Mouse (Mus musculus) intestine, embryonic 16.5 days (tissue): ENCODE results near the gene Il20. TPM values are rescaled to one million over a fixed set of nuclear protein-coding genes. Genes with fewer than 3 reads are reported as not detected.
A peak's percentile ranks its signal among the peaks of the same experiment; 100 is the strongest.

Source experiments
- ATAC-seq: fragments of 200-750 bp; cut with Nextera tagmentation; 2 replicates; pipeline ENCODE4 v1.8.0; 2017; ENCODE audit warnings: moderate TSS enrichment, moderate library complexity
- H3K27ac ChIP-seq: fragments of 300-500 bp; sonication (generic); 2 replicates; pipeline ENCODE4 v1.5.1; 2014; ENCODE audit warnings: mild to moderate bottlenecking, low read length
- H3K27me3 ChIP-seq: fragments of 300-500 bp; sonication (generic); replicated peaks from 2 replicates; pipeline ENCODE4 v1.6.1; 2014; ENCODE audit warnings: low read length, control low read depth, mixed read lengths; ENCODE audit not compliant: control insufficient read depth, insufficient read depth
- H3K36me3 ChIP-seq: fragments of 300-500 bp; sonication (generic); 2 replicates; pipeline ENCODE4 v1.6.1; 2014; ENCODE audit warnings: low read length, control low read depth; ENCODE audit not compliant: control insufficient read depth, insufficient read depth
- H3K4me1 ChIP-seq: fragments of 300-500 bp; sonication (generic); 2 replicates; pipeline ENCODE4 v1.6.1; 2014; ENCODE audit warnings: low read length, control low read depth, mixed read lengths; ENCODE audit not compliant: control insufficient read depth, insufficient read depth
- H3K4me2 ChIP-seq: fragments of 300-500 bp; sonication (generic); 2 replicates; pipeline ENCODE4 v1.6.1; 2014; ENCODE audit warnings: low read depth, low read length, control low read depth
- H3K4me3 ChIP-seq: fragments of 300-500 bp; sonication (generic); 2 replicates; pipeline ENCODE4 v1.5.1; 2014; ENCODE audit warnings: mild to moderate bottlenecking, low read length
- H3K9ac ChIP-seq: fragments of 300-500 bp; sonication (generic); 2 replicates; pipeline ENCODE4 v1.6.1; 2014; ENCODE audit warnings: low read depth, low read length
- H3K9me3 ChIP-seq: fragments of 300-500 bp; sonication (generic); 2 replicates; pipeline ENCODE4 v1.6.1; 2016; ENCODE audit warnings: low read length, control low read depth; ENCODE audit not compliant: control insufficient read depth
- WGBS: fragments of 180-500 bp; shearing (Covaris S2); extraction: QIAGEN DNeasy Blood & Tissue Kit; methylation state at CpG from one replicate; pipeline ENCODE4 v1.1.7; 2014; 5-methylcytosine and 5-hydroxymethylcytosine counted together
- polyA plus RNA-seq: library from polyadenylated mRNA; unstranded; fragments of >200 nt; fragmentation: Nextera tagmentation; extraction: Ambion mirVana; gene quantifications from 2 replicates; pipeline ENCODE4 v1.2.1, GENCODE M21; 2015

The Il20 gene
- polyA plus RNA-seq, 1 experiment from 2014 or later: not detected

DNA sequence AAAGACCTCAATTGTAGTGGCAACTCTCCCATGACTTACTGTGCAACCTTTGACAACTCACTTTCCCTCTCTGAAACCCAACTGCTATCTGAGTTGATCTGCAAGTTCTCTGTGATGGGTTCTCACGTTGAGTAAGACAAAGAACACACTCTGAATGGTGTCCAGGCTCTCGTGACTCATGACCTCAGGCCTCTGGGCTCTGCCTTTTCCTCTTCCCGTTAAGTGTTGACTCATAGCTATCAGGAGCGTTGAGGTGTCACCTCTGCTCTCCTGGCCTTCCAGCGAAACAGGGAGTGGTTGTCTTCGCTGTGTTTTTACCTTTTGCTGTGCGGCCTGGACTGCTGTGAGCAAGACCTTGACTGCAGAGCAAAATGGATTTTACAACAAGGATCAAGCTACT lies 8.7 kb downstream of the Il20 start:
- no peak overlapping the region for H3K4me2 ChIP-seq
- no peaks in the 10 kb centered on the region for H3K4me1 ChIP-seq
- no peak overlapping the region for H3K4me3 ChIP-seq
- no peak overlapping the region for H3K27ac ChIP-seq
- H3K9me3 ChIP-seq: no peaks in the 10 kb centered on the region
- WGBS: 79% methylated on average over 7 of the region's 7 CpGs
- no peaks in the 10 kb centered on the region for H3K27me3 ChIP-seq
- H3K9ac ChIP-seq: no peak overlapping the region
- H3K36me3 ChIP-seq: no peaks in the 10 kb centered on the region
- ATAC-seq: no peak

DNA sequence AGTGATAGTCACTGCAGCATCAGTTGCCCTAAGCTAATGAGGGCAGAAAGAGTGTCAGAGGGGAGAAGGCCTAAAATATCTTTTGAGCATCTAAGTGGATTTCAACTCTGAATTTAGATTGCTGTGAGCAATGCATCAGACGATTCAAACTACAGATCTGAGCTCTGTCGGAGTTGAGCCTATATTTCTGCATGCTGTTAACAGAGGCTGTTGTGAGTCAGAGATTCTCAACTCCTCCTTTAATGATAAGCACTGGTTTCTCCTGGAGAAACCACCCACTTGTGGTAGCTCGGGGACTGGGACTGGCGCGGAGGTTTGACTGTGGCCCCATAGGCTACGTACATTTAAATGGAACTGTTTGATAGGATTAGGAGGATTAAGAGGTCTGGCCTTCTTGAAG lies 16.8 kb downstream of the Il20 start:
- 69% methylated on average over 6 of the region's 6 CpGs for WGBS
- no peaks in the 10 kb centered on the region for H3K36me3 ChIP-seq
- no peak overlapping the region for H3K9ac ChIP-seq
- H3K4me1 ChIP-seq: no peaks in the 10 kb centered on the region
- no peaks in the 10 kb centered on the region for H3K9me3 ChIP-seq
- H3K27me3 ChIP-seq: no peaks in the 10 kb centered on the region
- H3K27ac ChIP-seq: no peak overlapping the region
- H3K4me3 ChIP-seq: no peak overlapping the region
- ATAC-seq: no peak
- no peak overlapping the region for H3K4me2 ChIP-seq

DNA sequence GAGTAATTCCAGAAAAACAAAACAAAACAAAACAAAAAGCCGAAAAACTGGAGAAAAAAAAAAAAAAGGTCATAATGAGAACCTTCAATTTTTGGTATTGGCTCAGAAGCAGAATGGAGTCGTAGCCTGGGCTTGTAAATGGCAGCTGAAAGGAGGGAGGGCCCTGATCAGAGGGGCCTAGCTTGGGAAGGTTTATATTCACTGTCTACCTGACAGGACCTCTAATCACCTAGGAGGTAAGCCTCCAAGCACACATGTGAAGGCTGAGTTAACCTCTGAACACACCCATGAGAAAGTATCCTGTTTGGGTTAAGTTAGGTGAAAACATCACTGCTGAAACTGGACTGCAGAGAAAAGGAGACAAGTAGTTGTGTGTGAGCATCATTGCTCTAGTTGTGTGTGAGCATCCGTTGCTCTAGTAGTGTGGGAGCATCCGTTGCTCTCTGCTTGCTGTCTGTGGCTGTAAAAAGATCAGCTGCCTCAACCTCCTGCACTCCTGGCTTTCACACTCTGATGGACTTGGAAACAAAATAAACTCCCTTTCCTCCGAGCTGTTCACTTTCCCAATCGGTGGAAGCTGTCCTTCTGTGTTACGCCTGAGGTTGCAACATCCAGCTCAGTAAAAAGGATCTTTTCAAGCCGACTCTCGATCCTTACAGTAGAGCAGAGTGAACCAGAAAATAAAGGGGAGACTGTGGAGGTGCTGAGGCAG lies 17.8 kb downstream of the Il20 start:
- Histone ChIP-seq H3K27me3 (no peaks in the 10 kb centered on the region), H3K9me3 (no peaks in the 10 kb centered on the region), H3K9ac (no peak overlapping the region), H3K4me1 (no peaks in the 10 kb centered on the region), H3K4me2 (no peak overlapping the region), H3K4me3 (no peak overlapping the region), H3K36me3 (no peaks in the 10 kb centered on the region), H3K27ac (no peak overlapping the region)
- ATAC-seq: no peak
- WGBS: 71% methylated on average over 9 of the region's 9 CpGs

DNA sequence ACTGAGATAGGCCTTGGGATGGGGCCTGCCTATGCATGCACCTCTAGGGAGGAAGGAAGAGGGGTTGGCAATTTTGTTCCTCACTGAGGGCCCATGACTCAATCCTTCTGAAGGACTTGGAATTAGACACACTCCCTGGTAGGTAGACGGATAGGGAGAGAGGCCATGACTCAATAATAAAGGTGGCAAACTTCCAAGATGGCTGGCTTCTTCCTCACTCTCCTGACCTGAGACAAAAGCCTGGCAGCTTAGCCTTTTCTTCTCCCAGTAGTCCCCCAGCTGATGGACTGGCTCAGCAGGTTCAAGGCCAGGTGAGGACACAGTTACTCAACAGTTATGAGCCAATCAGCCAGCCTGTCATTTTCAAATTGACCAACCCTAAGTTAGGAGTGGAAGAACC lies 18.8 kb downstream of the Il20 start:
- Histone ChIP-seq H3K4me2 (no peak overlapping the region), H3K9me3 (no peaks in the 10 kb centered on the region), H3K27me3 (no peaks in the 10 kb centered on the region), H3K27ac (no peak overlapping the region), H3K9ac (no peak overlapping the region), H3K4me3 (no peak overlapping the region), H3K4me1 (no peaks in the 10 kb centered on the region), H3K36me3 (no peaks in the 10 kb centered on the region)
- ATAC-seq: no peak
- WGBS: 67% methylated on average over 1 of the region's 1 CpGs

DNA sequence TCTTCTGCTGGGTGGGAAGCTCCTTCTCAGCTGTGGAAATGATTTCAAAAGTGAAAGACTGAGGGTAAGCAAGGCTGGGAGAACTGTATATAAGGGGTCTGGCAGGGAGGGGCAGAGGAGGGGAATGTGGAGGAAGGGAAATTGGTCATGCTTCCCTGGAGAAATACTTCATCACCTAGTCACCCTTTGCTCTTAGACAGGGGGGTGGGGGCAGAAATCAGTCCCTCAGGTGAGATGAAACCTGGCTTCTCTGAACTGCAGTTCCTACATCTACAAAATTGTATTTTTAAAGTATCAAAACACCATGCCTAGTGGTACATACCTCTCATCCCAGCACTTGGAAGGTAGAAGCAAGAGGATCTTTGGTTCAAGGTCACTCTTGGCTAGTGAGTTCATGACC lies 23.9 kb downstream of the Il20 start, which contains the start of gene Il24:
Gene Il24, minus strand, starts transcription at position 101 of the 400 bp plus-strand sequence.
- H3K9me3 ChIP-seq: no peaks in the 10 kb centered on the region
- H3K4me1 ChIP-seq: no peaks in the 10 kb centered on the region
- H3K4me2 ChIP-seq: no peak within 1 kb of the TSS
- H3K4me3 ChIP-seq: no peak within 1 kb of the TSS
- H3K9ac ChIP-seq: no peak within 1 kb of the TSS
- H3K27me3 ChIP-seq: no peaks in the 10 kb centered on the region
- H3K36me3 ChIP-seq: no peaks in the 10 kb centered on the region
- no peak within 1 kb of the TSS for H3K27ac ChIP-seq
- ATAC-seq: no peak

DNA sequence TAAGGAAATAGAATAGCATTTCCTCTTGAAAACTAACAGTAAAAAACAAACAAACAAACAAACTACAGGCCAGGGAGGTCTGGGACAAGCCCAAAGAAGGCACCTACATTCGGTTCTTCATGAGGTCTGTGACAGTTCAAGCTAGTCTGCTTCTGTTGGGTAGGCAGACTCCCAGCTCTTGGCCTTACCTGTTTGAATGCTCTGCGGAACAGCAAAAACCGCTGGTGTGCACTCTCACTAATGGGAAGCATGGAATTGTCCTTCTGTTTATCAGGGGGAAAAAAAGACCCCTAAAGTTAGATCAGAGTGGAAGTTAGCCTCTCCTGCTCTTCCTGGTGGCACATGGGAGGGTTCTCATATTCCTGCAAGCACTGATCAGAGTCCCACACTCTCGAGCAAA lies 28.1 kb downstream of the Il20 start:
- Histone ChIP-seq H3K4me2 (no peak overlapping the region), H3K27ac (no peak overlapping the region), H3K4me3 (no peak overlapping the region), H3K9ac (no peak overlapping the region), H3K9me3 (no peaks in the 10 kb centered on the region), H3K36me3 (no peaks in the 10 kb centered on the region), H3K27me3 (peaks cover 3% of the 10 kb centered on the region; the same call in 1 of the 2 replicates), H3K4me1 (no peaks in the 10 kb centered on the region)
- ATAC-seq: no peak
- WGBS: 87% methylated on average over 4 of the region's 4 CpGs

DNA sequence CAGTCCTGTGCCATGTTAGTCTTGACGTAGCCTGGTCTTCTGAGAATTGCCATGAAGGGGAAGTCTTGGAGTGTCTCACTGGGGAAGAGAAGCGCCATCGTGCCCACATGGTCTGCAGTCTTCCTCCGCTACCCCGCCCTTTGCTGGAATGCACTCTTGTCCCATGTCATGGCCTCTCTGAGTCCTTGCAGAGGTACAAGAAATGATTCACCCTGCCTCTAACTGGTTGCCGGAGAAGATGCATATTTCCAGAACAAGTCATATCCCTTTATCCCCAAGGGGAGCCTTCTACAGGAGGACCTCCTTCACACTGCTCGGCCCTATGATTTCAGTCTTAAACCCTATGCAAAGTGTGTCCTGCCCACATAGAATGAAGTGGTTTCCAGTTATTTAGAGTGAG lies 31.3 kb downstream of the Il20 start:
- no peak overlapping the region for H3K4me2 ChIP-seq
- 87% methylated on average over 7 of the region's 7 CpGs for WGBS
- H3K4me1 ChIP-seq: 0 out of 2 replicates have a peak, but pooled peaks cover 3% of the 10 kb centered on the region
- no peaks in the 10 kb centered on the region for H3K9me3 ChIP-seq
- H3K9ac ChIP-seq: no peak overlapping the region
- H3K36me3 ChIP-seq: no peaks in the 10 kb centered on the region
- ATAC-seq: no peak
- H3K27ac ChIP-seq: no peak overlapping the region
- H3K4me3 ChIP-seq: no peak overlapping the region
- peaks cover 9% of the 10 kb centered on the region; the same call in 1 of the 2 replicates for H3K27me3 ChIP-seq

DNA sequence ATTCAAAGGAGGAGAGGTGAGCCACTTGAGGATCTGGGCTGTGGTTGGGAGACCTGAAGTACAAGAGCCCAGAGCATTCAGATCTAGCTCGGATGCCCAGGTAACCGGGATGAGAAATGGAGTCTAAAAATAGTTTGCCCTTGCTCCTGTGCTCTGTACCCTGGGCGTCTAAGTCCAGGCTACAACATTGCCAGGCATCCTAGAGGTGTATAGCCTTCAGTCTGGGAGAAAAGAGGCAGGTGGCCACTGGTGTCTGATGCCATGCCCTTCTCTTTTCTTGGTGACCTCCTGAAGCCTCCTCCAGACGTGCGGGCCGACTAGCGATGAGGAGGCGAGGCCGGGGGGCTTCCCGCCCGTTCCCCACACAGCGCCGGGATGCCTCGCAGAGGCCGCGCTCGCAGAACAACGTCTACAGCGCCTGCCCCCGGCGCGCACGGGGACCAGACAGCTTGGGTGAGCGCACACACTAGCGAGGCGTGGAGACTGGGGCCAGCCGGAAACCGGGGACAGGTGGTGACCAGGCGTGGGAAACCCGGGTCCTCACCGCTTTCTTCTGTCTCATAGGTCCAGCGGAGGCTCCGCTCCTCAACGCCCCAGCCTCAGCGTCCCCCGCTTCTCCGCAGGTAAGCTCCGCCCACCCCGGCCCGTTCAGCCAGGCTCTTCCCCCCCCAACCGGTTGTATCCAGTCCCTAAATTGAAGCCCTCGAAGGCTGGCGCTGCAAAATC lies 33.2 kb downstream of the Il20 start:
- H3K9me3 ChIP-seq: no peaks in the 10 kb centered on the region
- H3K4me1 ChIP-seq: 0 out of 2 replicates have a peak, but pooled peaks cover 3% of the 10 kb centered on the region
- H3K9ac ChIP-seq: peak overlapping the region; percentile 60
- H3K27me3 ChIP-seq: peaks cover 9% of the 10 kb centered on the region; the same call in 1 of the 2 replicates
- 3% methylated on average over 43 of the region's 43 CpGs for WGBS
- H3K4me3 ChIP-seq: peak overlapping the region; percentile 49
- H3K36me3 ChIP-seq: no peaks in the 10 kb centered on the region
- peak overlapping the region; percentile 83 for H3K4me2 ChIP-seq
- ATAC-seq: peak; percentile 72
- no peak overlapping the region for H3K27ac ChIP-seq

DNA sequence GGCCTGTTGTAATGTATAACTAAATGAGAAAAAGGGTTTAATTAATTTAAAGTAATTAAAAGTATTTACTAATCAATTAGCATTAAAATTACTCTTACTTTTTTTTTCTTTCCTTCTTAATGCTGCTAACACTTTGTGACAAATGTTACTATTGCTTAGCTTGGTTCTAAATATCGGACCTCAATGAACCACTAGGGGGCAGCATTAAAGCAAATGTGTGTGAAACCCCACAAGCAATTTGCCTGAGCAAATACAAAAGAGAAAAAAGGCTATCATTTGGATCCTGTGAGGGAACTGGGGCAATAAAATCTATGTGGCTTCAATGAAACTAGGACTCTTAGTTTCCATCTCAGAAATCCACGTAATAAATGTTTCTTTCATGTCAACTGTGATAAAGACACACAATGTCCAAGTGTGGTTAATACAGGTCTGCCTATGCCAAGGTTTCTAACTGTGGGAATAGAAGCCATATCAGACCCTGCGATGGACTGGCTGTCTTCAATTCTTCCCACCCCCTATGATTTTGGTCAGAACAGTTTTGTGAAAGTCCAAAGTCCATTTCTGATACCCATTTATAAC lies 34.2 kb downstream of the Il20 start:
- Histone ChIP-seq H3K36me3 (no peaks in the 10 kb centered on the region), H3K9ac (no peak overlapping the region), H3K9me3 (no peaks in the 10 kb centered on the region), H3K4me1 (0 out of 2 replicates have a peak, but pooled peaks cover 3% of the 10 kb centered on the region), H3K27ac (no peak overlapping the region), H3K4me2 (no peak overlapping the region), H3K27me3 (peaks cover 9% of the 10 kb centered on the region; the same call in 1 of the 2 replicates), H3K4me3 (no peak overlapping the region)
- no peak for ATAC-seq
- 18% methylated on average over 3 of the region's 3 CpGs for WGBS
